Mouse (Mus musculus) cortical plate, adult 2 months (tissue): ENCODE results near the gene Bcar3.

Experiments
- CTCF ChIP-seq: fragments of 200-500 bp; IDR thresholded peaks from 2 replicates; pipeline ENCODE4 v1.5.1; 2011; ENCODE audit warnings: mild to moderate bottlenecking, control low read depth, low read length; ENCODE audit not compliant: insufficient read depth; ENCODE audit errors: extremely low read depth
- POLR2A ChIP-seq: fragments of 200-500 bp; IDR thresholded peaks from 2 replicates; pipeline ENCODE4 v1.6.1; 2011; ENCODE audit warnings: mild to moderate bottlenecking, low read length, control low read depth; ENCODE audit not compliant: insufficient read depth; ENCODE audit errors: extremely low read depth

DNA sequence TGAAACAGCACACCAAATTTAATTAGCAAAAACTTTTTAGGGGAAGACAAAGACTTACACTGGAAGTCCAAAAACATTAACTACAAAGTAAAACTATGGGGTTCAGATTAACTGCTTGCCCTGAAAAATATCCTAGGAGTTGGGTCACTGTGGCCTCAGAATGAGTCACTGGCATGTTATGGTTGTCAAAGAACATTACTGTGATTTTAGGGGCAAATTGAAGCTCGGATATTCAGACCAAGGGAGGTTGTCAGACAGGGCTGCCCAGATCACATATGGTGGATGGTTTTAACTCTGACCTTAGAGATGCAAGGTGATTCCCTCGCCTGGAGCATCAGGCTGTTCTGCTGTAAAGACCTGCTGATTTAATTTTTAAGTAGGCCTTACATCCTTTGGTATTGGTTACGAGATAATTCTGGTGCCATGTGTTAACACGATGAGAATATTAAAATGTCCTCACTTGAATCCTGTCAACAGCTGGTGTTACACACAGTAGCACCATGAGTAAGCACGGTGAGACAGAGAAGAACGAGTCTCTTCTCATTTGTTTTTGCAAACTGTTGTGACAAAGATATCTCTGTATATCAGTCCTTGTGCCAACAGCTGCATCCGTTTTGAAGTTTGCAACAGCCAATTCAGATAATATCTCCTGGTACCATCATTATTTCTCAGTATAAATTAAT, 144.3 kb downstream of the Bcar3 start:
- TF ChIP-seq CTCF (no peak), POLR2A (no peak)
